Mouse (Mus musculus): ENCODE data around the gene Cetn4. TPM values are rescaled to one million over a fixed set of nuclear protein-coding genes. Genes with fewer than 3 reads are reported as not detected.

Cetn4 gene
- polyA plus RNA-seq, 1 experiment from 2014 or later = 2.0 TPM

DNA sequence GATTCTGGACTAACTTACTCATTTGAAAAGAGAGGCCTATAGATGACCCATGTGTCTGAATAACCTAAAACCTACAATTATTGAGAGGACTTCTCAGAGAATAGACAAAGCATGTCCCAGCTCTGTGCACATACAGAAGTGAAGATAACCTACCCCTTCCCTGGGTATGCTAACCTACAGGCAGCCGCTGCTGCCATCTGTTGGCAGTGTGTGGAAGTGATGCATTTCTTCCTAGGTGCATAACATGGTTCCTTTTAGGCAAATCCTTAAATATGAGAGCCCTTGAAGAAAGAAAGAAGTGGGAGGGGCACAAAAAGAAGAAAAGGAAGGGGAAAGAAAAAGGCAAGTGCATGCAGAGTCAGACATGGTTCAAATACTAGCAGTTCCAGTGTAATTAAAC lies 41.3 kb downstream of the Cetn4 start:
- 0% methylated on average over 1 of the region's 1 CpGs for WGBS
- peak; percentile 56 for DNase-seq (ENCODE audit: low spot score)
- ATAC-seq (ENCODE audit: insufficient number of reproducible peaks, low FRiP score, low TSS enrichment, low read depth) = no peak
- no peaks in the 10 kb centered on the region for H3K27me3 ChIP-seq (ENCODE audit: control insufficient read depth, insufficient read depth, low read length)
- H3K9me3 ChIP-seq (ENCODE audit: control insufficient read depth, low read length) = no peaks in the 10 kb centered on the region
- no peak overlapping the region for H3K4me3 ChIP-seq (ENCODE audit: low read depth, low read length)
- no peaks in the 10 kb centered on the region for H3K36me3 ChIP-seq (ENCODE audit: control insufficient read depth, insufficient read depth, low read length)
- no peaks in the 10 kb centered on the region for H3K4me1 ChIP-seq (ENCODE audit: control insufficient read depth, insufficient read depth, low read length)
- H3K4me2 ChIP-seq (ENCODE audit: low read depth, severe bottlenecking) = no peak overlapping the region
- no peak overlapping the region for H3K27ac ChIP-seq (replicated peaks; ENCODE audit: low read depth, low read length)
- H3K9ac ChIP-seq (ENCODE audit: low read length) = no peak overlapping the region

DNA sequence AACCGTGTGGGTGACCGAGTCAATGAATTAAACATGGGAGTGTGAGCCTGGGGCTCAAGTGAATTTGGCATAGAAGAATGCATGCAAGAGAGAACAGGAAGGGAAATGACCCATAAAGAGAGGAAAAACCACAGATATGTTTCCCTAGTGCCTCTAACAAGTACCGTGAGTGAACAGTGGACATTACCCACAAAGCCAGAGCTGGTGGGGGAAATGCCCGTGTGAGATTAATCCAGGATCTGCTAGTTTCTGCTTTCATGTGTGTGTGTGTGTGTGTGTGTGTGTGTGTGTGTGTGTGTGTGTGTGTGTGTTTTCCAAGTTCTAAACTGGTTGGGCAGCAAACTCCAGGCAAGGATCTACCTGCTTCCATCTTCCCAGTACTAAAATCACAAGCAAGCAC lies 42.6 kb downstream of the Cetn4 start:
- 88% methylated on average over 4 of the region's 4 CpGs for WGBS
- Histone ChIP-seq H3K9me3 (ENCODE audit: control insufficient read depth, low read length) (no peaks in the 10 kb centered on the region), H3K4me3 (ENCODE audit: low read depth, low read length) (no peak overlapping the region), H3K4me2 (ENCODE audit: low read depth, severe bottlenecking) (no peak overlapping the region), H3K9ac (ENCODE audit: low read length) (no peak overlapping the region), H3K27me3 (ENCODE audit: control insufficient read depth, insufficient read depth, low read length) (no peaks in the 10 kb centered on the region), H3K4me1 (ENCODE audit: control insufficient read depth, insufficient read depth, low read length) (no peaks in the 10 kb centered on the region), H3K36me3 (ENCODE audit: control insufficient read depth, insufficient read depth, low read length) (no peaks in the 10 kb centered on the region), H3K27ac (replicated peaks; ENCODE audit: low read depth, low read length) (no peak overlapping the region)
- ATAC-seq (ENCODE audit: insufficient number of reproducible peaks, low FRiP score, low TSS enrichment, low read depth) (no peak), DNase-seq (ENCODE audit: low spot score) (no peak)

DNA sequence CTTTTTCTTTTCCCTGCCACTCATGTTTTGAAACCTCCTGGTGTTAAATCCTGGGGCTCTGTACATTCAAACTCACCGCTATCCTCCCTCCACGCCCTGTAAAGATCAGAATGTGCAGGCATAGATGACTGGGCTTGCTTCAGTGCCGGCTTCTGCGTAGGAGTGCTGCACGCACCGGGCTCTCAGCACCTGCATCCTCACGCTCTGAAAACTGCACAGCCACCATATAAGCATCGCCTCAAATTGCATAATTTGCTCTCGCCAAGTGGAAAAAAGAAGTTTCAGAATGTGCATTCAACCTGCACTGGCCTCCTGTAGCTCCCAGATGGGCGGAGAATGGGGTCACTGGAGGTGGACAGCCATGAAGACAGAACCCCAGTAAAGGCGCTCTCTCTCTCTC lies 44.2 kb downstream of the Cetn4 start:
- Histone ChIP-seq H3K4me3 (ENCODE audit: low read depth, low read length) (no peak overlapping the region), H3K4me2 (ENCODE audit: low read depth, severe bottlenecking) (no peak overlapping the region), H3K9me3 (ENCODE audit: control insufficient read depth, low read length) (no peaks in the 10 kb centered on the region), H3K36me3 (ENCODE audit: control insufficient read depth, insufficient read depth, low read length) (no peaks in the 10 kb centered on the region), H3K27me3 (ENCODE audit: control insufficient read depth, insufficient read depth, low read length) (no peaks in the 10 kb centered on the region), H3K27ac (replicated peaks; ENCODE audit: low read depth, low read length) (no peak overlapping the region), H3K4me1 (ENCODE audit: control insufficient read depth, insufficient read depth, low read length) (no peaks in the 10 kb centered on the region), H3K9ac (ENCODE audit: low read length) (no peak overlapping the region)
- 86% methylated on average over 11 of the region's 11 CpGs for WGBS
- ATAC-seq (ENCODE audit: insufficient number of reproducible peaks, low FRiP score, low TSS enrichment, low read depth) = no peak
- DNase-seq (ENCODE audit: low spot score) = no peak

DNA sequence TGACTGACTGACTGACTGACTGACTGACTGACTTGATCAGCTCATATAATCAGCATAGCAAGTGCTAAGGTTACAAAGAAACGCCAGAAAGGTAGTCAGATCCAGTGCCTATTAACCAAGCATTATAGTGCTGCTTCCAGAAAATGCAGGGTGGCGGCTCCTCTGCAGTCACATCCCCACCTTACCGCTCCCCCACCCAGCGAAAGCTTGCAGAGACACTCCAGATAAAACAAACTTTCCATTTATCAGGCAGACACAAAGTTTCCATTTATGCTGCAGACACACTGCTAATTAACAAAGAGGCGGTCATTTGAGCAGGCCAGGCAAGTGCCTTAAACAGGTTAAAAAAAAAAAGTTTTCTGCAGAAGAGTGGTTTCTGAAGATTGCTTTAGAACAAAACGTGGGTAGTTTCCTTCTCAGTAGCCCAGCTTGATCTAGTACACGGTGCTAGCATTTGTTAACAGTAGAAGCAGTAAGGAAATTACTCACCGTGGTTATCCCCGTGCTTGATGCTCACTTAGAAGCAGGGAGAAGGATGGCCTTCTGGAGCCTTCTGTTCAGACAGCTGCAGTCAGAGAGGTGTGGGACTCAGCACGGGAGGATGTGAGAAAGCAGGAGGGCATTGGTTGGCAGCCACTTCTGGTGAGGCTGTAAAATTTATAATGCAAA lies 53.0 kb downstream of the Cetn4 start:
- Histone ChIP-seq H3K4me3 (ENCODE audit: low read depth, low read length) (no peak overlapping the region), H3K27me3 (ENCODE audit: control insufficient read depth, insufficient read depth, low read length) (no peaks in the 10 kb centered on the region), H3K27ac (replicated peaks; ENCODE audit: low read depth, low read length) (no peak overlapping the region), H3K36me3 (ENCODE audit: control insufficient read depth, insufficient read depth, low read length) (no peaks in the 10 kb centered on the region), H3K4me2 (ENCODE audit: low read depth, severe bottlenecking) (no peak overlapping the region), H3K4me1 (ENCODE audit: control insufficient read depth, insufficient read depth, low read length) (no peaks in the 10 kb centered on the region), H3K9me3 (ENCODE audit: control insufficient read depth, low read length) (no peaks in the 10 kb centered on the region), H3K9ac (ENCODE audit: low read length) (no peak overlapping the region)
- 56% methylated on average over 10 of the region's 10 CpGs for WGBS
- no peak for ATAC-seq (ENCODE audit: insufficient number of reproducible peaks, low FRiP score, low TSS enrichment, low read depth)
- DNase-seq (ENCODE audit: low spot score) = no peak

DNA sequence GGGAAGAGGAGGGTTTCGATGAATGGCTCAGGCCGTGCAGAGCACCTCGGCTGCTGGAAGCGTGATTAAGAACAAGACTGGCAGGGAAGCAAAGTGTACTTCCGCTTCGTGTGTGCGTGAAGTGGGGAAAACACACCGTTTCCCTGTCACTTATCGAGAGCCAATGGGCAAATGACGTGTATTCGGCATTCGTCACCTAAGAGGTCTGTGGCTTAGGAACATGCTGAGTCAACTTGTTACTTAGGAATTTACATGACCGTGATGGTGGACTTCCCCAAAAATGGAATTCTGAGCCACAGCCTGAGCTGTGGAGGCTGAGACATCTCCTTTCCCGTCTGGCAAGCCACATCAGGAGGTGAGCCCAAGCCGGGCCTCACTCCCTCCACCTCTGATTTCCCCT lies 54.7 kb downstream of the Cetn4 start:
- H3K27me3 ChIP-seq (ENCODE audit: control insufficient read depth, insufficient read depth, low read length) = no peaks in the 10 kb centered on the region
- DNase-seq (ENCODE audit: low spot score) = no peak
- H3K36me3 ChIP-seq (ENCODE audit: control insufficient read depth, insufficient read depth, low read length) = no peaks in the 10 kb centered on the region
- no peak overlapping the region for H3K27ac ChIP-seq (replicated peaks; ENCODE audit: low read depth, low read length)
- no peaks in the 10 kb centered on the region for H3K9me3 ChIP-seq (ENCODE audit: control insufficient read depth, low read length)
- no peak for ATAC-seq (ENCODE audit: insufficient number of reproducible peaks, low FRiP score, low TSS enrichment, low read depth)
- WGBS = 91% methylated on average over 15 of the region's 15 CpGs
- H3K4me1 ChIP-seq (ENCODE audit: control insufficient read depth, insufficient read depth, low read length) = no peaks in the 10 kb centered on the region
- H3K4me3 ChIP-seq (ENCODE audit: low read depth, low read length) = no peak overlapping the region
- H3K4me2 ChIP-seq (ENCODE audit: low read depth, severe bottlenecking) = no peak overlapping the region
- no peak overlapping the region for H3K9ac ChIP-seq (ENCODE audit: low read length)

Other genes starting within 250 kb of the Cetn4 start
- gene Adad1, start 249.2 kb downstream of the Cetn4 start, polyA plus RNA-seq (2014; fragmentation: Nextera tagmentation; extraction: Ambion mirVana) = 0.55 and 0.67 TPM in 2 replicates
- gene Il2, start 186.7 kb downstream of the Cetn4 start, polyA plus RNA-seq (2014; fragmentation: Nextera tagmentation; extraction: Ambion mirVana) = 0.23 and 0.47 TPM in 2 replicates
- not detected in 2 replicates for gene Il21, start 80.1 kb downstream of the Cetn4 start, polyA plus RNA-seq (2014; fragmentation: Nextera tagmentation; extraction: Ambion mirVana)
- gene Bbs12, start 154 bp downstream of the Cetn4 start, polyA plus RNA-seq (2014; fragmentation: Nextera tagmentation; extraction: Ambion mirVana) = 8.6 and 11.8 TPM in 2 replicates
- 1.3 and 1.7 TPM in 2 replicates for gene Fgf2, start 35.6 kb upstream of the Cetn4 start, polyA plus RNA-seq (2014; fragmentation: Nextera tagmentation; extraction: Ambion mirVana)
- gene Spata5, start 107.2 kb upstream of the Cetn4 start, polyA plus RNA-seq (2014; fragmentation: Nextera tagmentation; extraction: Ambion mirVana) = 51.3 and 51.4 TPM in 2 replicates
- 2.8 and 3.5 TPM in 2 replicates for gene Nudt6, start 107.5 kb upstream of the Cetn4 start, polyA plus RNA-seq (2014; fragmentation: Nextera tagmentation; extraction: Ambion mirVana)

Data from limb, embryonic 11.5 days (tissue).